Mouse (Mus musculus): ENCODE results near the gene 1700057G04Rik. TPM values are rescaled to one million over a fixed set of nuclear protein-coding genes. Genes with fewer than 3 reads are reported as not detected.
"Not testable (repeated sequence)": the region's sequence is repeated elsewhere in the genome, so short reads cannot be mapped to it uniquely, and the experiment has no call there.

Gene 1700057G04Rik
- polyA plus RNA-seq, 1 experiment from 2014 or later: not detected

DNA sequence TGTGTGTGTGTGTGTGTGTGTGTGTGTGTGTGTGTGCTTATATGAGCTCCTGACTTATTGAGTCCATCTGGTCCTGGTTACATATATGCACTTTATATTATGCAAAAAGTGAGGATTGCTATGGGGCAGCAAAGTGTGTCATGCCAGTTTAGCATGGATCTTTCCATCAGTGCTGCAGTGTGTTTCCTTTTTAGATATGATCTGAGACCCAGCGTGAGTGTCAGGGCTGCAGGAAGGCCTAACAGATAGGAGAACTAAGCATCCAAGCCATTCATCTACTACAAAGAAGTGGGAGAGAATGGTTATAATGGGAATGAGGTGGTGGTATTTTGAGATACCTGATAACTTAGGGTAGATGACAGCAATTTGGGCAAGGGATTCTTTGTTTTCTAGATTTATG, 29.1 kb upstream of the 1700057G04Rik start:
- no peak overlapping the region for H3K4me3 ChIP-seq
- DNase-seq (ENCODE audit: low spot score): no peak
- no peaks in the 10 kb centered on the region for H3K27me3 ChIP-seq (ENCODE audit: low read depth, poor library complexity, severe bottlenecking)
- no peaks in the 10 kb centered on the region for H3K4me1 ChIP-seq
- H3K36me3 ChIP-seq: no peaks in the 10 kb centered on the region
- 93% methylated on average over 1 of the region's 1 CpGs for WGBS
- no peaks in the 10 kb centered on the region for H3K9me3 ChIP-seq (replicated peaks)
- H3K27ac ChIP-seq (replicated peaks): no peak overlapping the region

DNA sequence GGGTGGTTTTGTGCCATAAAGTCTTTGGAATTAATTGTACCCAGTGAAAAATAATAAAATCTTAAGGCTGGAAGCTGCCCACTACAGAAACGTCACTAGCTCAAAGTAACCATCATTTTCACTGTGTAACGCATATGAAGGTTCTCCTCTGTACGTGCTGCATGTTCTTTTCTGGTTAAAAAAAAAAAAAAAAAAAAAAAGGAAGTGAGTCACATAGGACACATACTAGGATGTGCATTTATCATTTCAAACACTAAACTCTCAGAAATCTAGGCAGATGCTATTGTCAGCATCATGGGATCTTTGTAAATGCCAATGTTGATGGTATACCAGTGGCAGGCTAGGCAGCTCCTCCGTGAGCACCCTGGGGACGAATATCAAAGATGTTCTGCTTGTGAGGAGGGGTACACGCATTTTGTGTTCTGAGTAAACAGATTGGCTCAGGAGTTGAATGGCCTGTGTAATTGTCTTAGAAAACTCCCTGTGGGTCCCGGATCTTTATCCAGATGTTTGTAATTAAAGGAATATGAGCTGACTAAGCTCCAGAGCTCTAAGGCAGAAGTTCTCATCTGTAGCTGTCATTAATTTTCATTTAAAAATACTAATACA, 26.5 kb upstream of the 1700057G04Rik start:
- no peak for DNase-seq (ENCODE audit: low spot score)
- 47% methylated on average over 7 of the region's 7 CpGs for WGBS
- no peaks in the 10 kb centered on the region for H3K4me1 ChIP-seq
- no peak overlapping the region for H3K27ac ChIP-seq (replicated peaks)
- H3K36me3 ChIP-seq: no peaks in the 10 kb centered on the region
- no peaks in the 10 kb centered on the region for H3K9me3 ChIP-seq (replicated peaks)
- no peak overlapping the region for H3K4me3 ChIP-seq
- H3K27me3 ChIP-seq (ENCODE audit: low read depth, poor library complexity, severe bottlenecking): no peaks in the 10 kb centered on the region

DNA sequence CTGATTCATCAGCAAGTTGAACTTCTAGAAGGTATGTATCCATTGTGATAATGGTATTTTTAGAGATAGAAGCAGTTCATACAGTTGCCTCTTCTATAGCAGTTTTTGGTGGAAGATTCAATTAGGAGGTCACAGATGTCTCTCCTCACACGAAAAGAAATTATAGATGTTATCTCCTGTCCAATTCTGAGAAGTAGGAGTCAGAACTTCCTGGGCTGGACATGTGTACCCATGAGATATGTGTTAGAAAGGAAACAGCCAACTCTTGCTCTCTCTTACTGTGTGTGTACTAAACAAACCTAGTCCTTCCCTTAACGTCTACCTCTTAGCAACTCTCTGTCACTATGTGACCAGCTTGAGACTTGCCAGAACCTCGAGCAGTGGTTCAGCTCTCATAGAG, 19.5 kb upstream of the 1700057G04Rik start:
- H3K9me3 ChIP-seq (replicated peaks): no peaks in the 10 kb centered on the region
- no peak for DNase-seq (ENCODE audit: low spot score)
- 76% methylated on average over 3 of the region's 3 CpGs for WGBS

DNA sequence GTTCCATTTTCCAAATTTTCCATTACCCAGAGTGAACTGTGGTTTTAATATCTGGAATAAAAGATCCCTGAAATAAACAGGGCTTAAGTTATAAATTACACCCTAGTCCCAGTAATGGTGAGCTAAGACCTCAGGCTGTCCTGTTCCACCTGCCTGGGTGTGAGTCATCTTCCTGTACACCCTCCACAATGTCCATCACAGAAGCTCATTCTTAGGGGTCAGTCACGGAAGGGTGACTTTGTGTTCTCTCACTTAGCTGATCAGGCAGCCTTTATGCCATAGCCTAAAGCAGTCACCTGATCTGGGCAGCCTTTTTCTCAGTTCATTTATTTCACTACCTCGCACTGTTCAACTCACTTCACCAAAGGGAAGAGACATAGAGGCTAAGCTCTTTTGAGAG, 17.0 kb upstream of the 1700057G04Rik start:
- H3K4me1 ChIP-seq: no peaks in the 10 kb centered on the region
- no peak for DNase-seq (ENCODE audit: low spot score)
- WGBS: 63% methylated on average over 2 of the region's 2 CpGs
- H3K36me3 ChIP-seq: no peaks in the 10 kb centered on the region
- H3K9me3 ChIP-seq (replicated peaks): no peaks in the 10 kb centered on the region
- no peak overlapping the region for H3K27ac ChIP-seq (replicated peaks)
- no peaks in the 10 kb centered on the region for H3K27me3 ChIP-seq (ENCODE audit: low read depth, poor library complexity, severe bottlenecking)
- H3K4me3 ChIP-seq: no peak overlapping the region

More for the DNA sequence above, 19.5 kb upstream of the 1700057G04Rik start:
- H3K27me3 ChIP-seq (ENCODE audit: low read depth, poor library complexity, severe bottlenecking): no peaks in the 10 kb centered on the region
- no peak overlapping the region for H3K4me3 ChIP-seq
- H3K36me3 ChIP-seq: no peaks in the 10 kb centered on the region
- H3K27ac ChIP-seq (replicated peaks): no peak overlapping the region
- no peaks in the 10 kb centered on the region for H3K4me1 ChIP-seq

DNA sequence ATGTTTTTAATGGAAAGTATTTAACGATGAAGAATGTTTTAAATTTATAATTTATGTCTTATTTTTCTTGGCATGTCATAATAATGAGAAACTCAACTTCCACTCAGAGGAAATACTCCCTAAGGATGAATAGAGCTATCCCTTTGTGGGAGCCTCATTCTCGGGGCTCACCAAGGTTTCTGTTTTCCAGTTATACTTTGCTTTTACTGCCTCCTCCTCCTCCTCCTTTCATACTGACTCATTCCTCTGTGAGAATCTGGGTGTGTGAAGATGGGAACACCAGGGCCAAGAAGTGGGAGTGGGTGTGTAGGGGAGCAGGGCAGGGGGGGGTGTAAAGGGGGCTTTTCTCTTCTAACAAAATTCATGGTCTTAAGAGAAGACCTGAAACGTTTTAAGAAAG, 16.3 kb upstream of the 1700057G04Rik start:
- no peaks in the 10 kb centered on the region for H3K9me3 ChIP-seq (replicated peaks)
- WGBS: 71% methylated on average over 3 of the region's 3 CpGs

DNA sequence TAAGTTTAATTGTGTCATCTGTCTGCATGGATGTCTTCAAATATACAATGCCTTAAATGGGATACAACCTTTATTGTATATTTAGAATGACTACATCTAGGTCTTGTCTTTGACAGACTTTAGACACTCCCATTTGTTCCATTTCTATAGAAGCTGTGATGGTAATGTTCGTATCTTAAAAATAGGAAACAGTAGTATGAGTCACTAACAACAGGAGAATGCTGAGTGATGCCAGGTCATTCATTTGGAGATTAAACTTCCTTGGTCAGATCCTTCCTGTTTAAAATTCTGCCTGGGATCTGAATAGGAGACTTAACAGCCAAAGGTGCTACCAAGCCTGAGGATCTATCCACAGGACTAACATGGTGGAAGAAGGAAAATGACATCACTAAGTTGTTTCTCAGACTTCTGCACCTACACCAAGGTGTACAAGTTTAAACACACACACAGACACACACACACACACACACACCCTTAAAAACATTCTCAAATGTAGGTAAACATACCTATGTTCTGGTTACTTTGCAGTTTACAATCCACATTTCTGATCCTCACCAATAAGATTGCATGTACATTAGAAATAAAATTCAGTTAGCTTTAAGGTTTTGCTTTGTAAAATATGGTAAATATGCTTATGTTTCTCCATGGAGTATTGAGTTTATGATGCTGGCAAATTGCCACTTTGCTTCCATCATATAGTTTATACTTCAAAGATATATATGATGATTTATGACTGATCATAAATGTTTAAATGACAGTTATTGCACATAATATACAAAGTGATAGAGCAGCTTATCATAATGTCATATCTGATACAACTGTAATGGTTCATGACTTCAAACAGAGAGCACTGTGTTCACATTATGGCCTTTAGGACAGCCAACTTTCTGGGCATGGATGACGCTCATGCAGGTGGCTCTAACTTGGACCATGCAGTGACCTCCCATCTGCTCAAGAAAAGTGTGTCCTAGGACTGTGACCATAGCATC, 15.3 kb upstream of the 1700057G04Rik start:
- H3K9me3 ChIP-seq (replicated peaks): no peaks in the 10 kb centered on the region
- no peaks in the 10 kb centered on the region for H3K27me3 ChIP-seq (ENCODE audit: low read depth, poor library complexity, severe bottlenecking)
- H3K36me3 ChIP-seq: no peaks in the 10 kb centered on the region
- WGBS: 94% methylated on average over 2 of the region's 2 CpGs
- no peaks in the 10 kb centered on the region for H3K4me1 ChIP-seq
- DNase-seq (ENCODE audit: low spot score): no peak
- H3K4me3 ChIP-seq: no peak overlapping the region
- no peak overlapping the region for H3K27ac ChIP-seq (replicated peaks)

More for the DNA sequence above, 16.3 kb upstream of the 1700057G04Rik start:
- Histone ChIP-seq H3K27me3 (ENCODE audit: low read depth, poor library complexity, severe bottlenecking) (no peaks in the 10 kb centered on the region), H3K36me3 (no peaks in the 10 kb centered on the region), H3K4me1 (no peaks in the 10 kb centered on the region), H3K27ac (replicated peaks) (no peak overlapping the region), H3K4me3 (no peak overlapping the region)
- DNase-seq (ENCODE audit: low spot score): no peak

DNA sequence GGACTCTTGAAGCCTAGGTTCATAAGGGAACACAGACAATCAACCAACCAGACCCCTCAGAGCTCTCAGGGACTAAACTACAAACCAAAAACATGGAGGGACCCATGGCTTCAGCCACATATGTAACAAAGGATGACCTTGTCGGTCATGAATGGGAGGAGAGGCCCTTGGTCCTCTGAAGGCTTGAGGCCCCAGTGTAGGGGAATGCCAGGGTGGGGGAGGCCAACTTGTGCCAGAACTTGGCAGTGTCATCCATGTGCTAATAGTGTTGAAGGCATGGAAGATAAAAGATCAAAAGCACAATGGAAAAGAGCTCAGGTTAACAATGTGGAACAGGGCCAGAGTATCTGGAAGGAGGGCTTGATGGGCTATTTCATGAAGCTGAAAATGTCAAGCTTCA, 10.9 kb upstream of the 1700057G04Rik start:
- Histone ChIP-seq H3K4me3 (no peak overlapping the region), H3K27me3 (ENCODE audit: low read depth, poor library complexity, severe bottlenecking) (no peaks in the 10 kb centered on the region), H3K36me3 (no peaks in the 10 kb centered on the region), H3K4me1 (no peaks in the 10 kb centered on the region), H3K9me3 (replicated peaks) (no peaks in the 10 kb centered on the region), H3K27ac (replicated peaks) (no peak overlapping the region)
- no peak for DNase-seq (ENCODE audit: low spot score)
- WGBS: 85% methylated on average over 1 of the region's 1 CpGs

DNA sequence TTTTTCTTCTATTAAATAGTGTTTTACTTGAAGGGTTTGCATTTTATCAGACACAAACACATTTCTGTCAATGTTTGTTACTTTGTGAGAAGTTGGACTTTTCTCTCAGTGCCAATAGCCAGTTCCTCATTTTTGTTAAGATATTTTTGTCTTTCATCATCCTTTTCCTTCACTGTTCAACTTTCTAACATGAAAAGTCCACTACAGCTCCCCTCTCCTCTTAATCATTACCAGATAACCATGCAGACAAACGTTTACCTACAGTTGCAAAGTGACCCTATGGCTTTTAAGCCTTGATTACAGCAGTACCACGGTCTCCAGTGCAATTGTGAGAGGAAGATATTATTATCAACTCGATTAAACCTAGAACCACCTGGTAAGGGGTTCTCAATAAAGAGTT, 8.0 kb upstream of the 1700057G04Rik start:
- no peak for DNase-seq (ENCODE audit: low spot score)
- H3K4me3 ChIP-seq: no peak overlapping the region
- WGBS: 74% methylated on average over 3 of the region's 3 CpGs
- H3K4me1 ChIP-seq: no peaks in the 10 kb centered on the region
- no peaks in the 10 kb centered on the region for H3K9me3 ChIP-seq (replicated peaks)
- no peak overlapping the region for H3K27ac ChIP-seq (replicated peaks)
- no peaks in the 10 kb centered on the region for H3K27me3 ChIP-seq (ENCODE audit: low read depth, poor library complexity, severe bottlenecking)
- H3K36me3 ChIP-seq: no peaks in the 10 kb centered on the region

DNA sequence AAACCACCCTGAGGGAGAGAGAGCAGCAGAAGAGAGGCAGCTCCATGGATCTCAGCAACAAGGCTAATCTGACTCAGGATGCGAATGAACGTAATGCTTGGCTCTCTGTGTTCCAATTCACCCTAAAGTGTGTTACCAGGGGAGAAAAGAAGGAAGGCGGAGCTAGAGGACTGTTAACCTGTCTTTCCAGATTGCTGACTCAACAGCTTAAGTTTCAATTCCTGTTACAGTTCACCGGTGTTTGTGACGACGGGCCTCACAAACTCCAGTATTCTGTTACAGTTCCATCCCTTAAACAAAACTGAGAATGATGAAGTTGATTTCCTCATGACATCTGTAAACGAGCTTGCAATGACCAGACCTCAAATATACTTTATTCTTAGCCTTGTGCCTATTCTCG, 4.1 kb upstream of the 1700057G04Rik start:
- no peak overlapping the region for H3K27ac ChIP-seq (replicated peaks)
- H3K4me1 ChIP-seq: no peaks in the 10 kb centered on the region
- 82% methylated on average over 8 of the region's 8 CpGs for WGBS
- DNase-seq (ENCODE audit: low spot score): no peak
- no peaks in the 10 kb centered on the region for H3K36me3 ChIP-seq
- no peaks in the 10 kb centered on the region for H3K9me3 ChIP-seq (replicated peaks)
- no peaks in the 10 kb centered on the region for H3K27me3 ChIP-seq (ENCODE audit: low read depth, poor library complexity, severe bottlenecking)
- no peak overlapping the region for H3K4me3 ChIP-seq

DNA sequence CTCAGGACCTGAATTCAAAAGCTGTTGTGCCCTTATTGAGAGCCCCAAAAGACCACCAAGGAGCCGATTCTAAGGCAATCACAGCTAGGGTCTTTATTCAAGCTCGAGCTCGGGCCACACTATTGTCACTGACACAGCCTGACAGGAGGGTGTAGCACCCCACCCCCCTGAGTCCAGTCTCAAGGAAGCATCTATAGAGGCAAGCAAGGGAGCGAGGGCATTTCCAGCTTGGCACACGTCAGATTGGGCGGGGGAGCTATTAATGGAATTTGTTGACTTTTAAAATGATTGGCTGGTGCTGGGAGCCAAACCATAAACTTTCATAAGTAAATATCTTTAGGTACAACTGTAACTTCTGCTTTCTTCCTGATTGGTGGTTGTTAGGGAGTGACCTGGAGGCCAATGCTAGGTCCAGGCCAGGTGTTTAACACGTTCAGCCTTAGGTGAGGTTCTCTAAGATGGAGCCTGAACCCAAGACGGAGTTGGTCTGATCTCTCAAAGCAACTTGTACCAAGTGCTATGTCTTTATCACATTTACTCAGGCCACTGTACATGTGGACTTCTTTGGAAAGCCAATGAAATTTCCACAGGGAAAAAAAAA, 3.5 kb upstream of the 1700057G04Rik start:
- DNase-seq (ENCODE audit: low spot score): no peak
- Histone ChIP-seq H3K27ac (replicated peaks) (no peak overlapping the region), H3K27me3 (ENCODE audit: low read depth, poor library complexity, severe bottlenecking) (no peaks in the 10 kb centered on the region), H3K9me3 (replicated peaks) (no peaks in the 10 kb centered on the region), H3K4me1 (no peaks in the 10 kb centered on the region), H3K36me3 (no peaks in the 10 kb centered on the region), H3K4me3 (no peak overlapping the region)
- 75% methylated on average over 8 of the region's 8 CpGs for WGBS

DNA sequence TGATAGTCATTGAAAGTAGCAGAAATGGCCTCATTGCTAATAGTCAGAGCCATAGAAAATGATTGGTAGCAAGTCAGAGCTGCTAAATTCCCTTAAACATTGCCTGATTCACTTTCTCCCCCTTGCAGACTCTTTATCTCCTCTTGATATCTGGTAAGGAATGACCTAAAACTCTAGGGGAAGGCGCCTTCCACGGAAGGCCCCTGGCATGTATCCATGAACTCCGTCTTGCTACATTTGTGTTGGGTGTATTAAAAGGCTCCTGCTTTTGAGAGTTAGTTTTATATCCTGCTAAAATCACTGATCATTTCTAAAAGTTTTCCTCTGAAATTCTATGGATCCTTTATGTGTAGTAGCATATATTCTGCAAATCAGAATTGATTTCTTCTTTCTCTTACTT, 7.6 kb downstream of the 1700057G04Rik start:
- H3K4me1 ChIP-seq: no peaks in the 10 kb centered on the region
- H3K27ac ChIP-seq (replicated peaks): no peak overlapping the region
- 92% methylated on average over 3 of the region's 3 CpGs for WGBS

DNA sequence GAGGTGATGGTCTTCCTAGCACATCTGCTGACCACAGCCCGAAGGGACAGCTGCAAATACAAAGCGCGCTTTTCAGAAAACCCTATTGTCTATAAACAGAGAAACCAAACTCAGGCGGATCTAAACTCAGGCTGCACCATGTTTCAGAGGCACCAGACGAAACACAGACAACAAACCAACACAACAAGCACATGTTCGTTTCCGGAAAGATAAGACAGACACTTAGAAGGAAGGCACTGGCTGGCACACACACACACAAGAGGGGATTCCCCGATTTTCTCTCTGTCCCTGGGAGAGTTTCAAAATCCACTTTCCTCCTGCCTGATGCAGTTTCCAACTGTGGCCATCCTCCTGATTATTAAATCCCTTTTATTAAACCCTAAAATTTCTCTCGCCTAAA, 16.8 kb downstream of the 1700057G04Rik start:
- H3K4me1 ChIP-seq; H3K27me3 ChIP-seq (ENCODE audit: low read depth, poor library complexity, severe bottlenecking); DNase-seq (ENCODE audit: low spot score); H3K4me3 ChIP-seq; H3K27ac ChIP-seq (replicated peaks); H3K36me3 ChIP-seq; H3K9me3 ChIP-seq (replicated peaks): not testable (repeated sequence)
- WGBS: 69% methylated on average over 9 of the region's 9 CpGs

More for the DNA sequence above, 7.6 kb downstream of the 1700057G04Rik start:
- Histone ChIP-seq H3K4me3 (no peak overlapping the region), H3K9me3 (replicated peaks) (no peaks in the 10 kb centered on the region), H3K27me3 (ENCODE audit: low read depth, poor library complexity, severe bottlenecking) (no peaks in the 10 kb centered on the region), H3K36me3 (no peaks in the 10 kb centered on the region)
- DNase-seq (ENCODE audit: low spot score): no peak

DNA sequence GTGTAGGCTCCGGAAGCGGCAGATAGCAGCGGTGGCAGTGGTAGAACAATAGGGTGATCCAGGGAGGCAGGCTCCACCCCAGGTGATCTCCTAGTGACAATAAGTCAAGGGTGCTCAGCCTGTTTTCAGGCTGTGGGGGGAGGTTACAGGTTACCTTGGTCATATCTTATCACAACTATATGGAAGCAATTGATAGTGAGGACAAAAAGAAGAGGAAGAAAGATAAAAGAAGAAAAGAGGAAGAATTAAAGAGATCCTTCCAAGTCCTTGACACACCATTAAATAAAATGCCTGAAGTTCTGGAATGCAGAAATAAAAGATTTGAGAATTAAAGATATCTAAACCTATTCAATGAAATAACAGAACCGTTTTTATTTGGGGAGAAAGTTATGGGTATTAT, 17.6 kb downstream of the 1700057G04Rik start:
- WGBS: 78% methylated on average over 4 of the region's 4 CpGs
- Histone ChIP-seq H3K36me3 (no peaks in the 10 kb centered on the region), H3K27ac (replicated peaks) (no peak overlapping the region), H3K9me3 (replicated peaks) (no peaks in the 10 kb centered on the region), H3K4me1 (no peaks in the 10 kb centered on the region), H3K4me3 (no peak overlapping the region), H3K27me3 (ENCODE audit: low read depth, poor library complexity, severe bottlenecking) (no peaks in the 10 kb centered on the region)
- DNase-seq (ENCODE audit: low spot score): no peak

Data from midbrain, embryonic 10.5 days (tissue).